Mouse (Mus musculus) midbrain, embryonic 11.5 days (tissue): Measurements from ENCODE around the gene Rnase9. TPM values are rescaled to one million over a fixed set of nuclear protein-coding genes. Genes with fewer than 3 reads are reported as not detected.
A peak's percentile ranks its signal among the peaks of the same experiment; 100 is the strongest.

Experiments
- ATAC-seq: fragments of 200-750 bp; cut with Nextera tagmentation; 2 replicates; pipeline ENCODE4 v1.8.0; 2017; ENCODE audit warnings: moderate TSS enrichment, moderate library complexity; ENCODE audit not compliant: low FRiP score
- DNase-seq: peaks from one replicate; pipeline ENCODE4 v3.0.0; 2015; ENCODE audit warnings: low spot score; ENCODE audit errors: missing footprints
- H3K27ac ChIP-seq: fragments of 300-500 bp; sonication (generic); 2 replicates; pipeline ENCODE4 v1.5.1; 2014; ENCODE audit warnings: low read depth, low read length
- H3K27me3 ChIP-seq: fragments of 300-500 bp; sonication (generic); 2 replicates; pipeline ENCODE4 v1.6.1; 2014; ENCODE audit warnings: mild to moderate bottlenecking, low read length, moderate library complexity, mixed read lengths; ENCODE audit not compliant: control insufficient read depth, insufficient read depth
- H3K36me3 ChIP-seq: fragments of 300-500 bp; sonication (generic); 2 replicates; pipeline ENCODE4 v1.6.1; 2014; ENCODE audit warnings: mild to moderate bottlenecking, low read length, moderate library complexity, mixed read lengths; ENCODE audit not compliant: control insufficient read depth, insufficient read depth
- H3K4me1 ChIP-seq: fragments of 300-500 bp; sonication (generic); 2 replicates; pipeline ENCODE4 v1.6.1; 2014; ENCODE audit warnings: low read length; ENCODE audit not compliant: control insufficient read depth, insufficient read depth
- H3K4me2 ChIP-seq: fragments of 300-500 bp; sonication (generic); 2 replicates; pipeline ENCODE4 v1.6.1; 2014; ENCODE audit warnings: mild to moderate bottlenecking, moderate library complexity
- H3K4me3 ChIP-seq: fragments of 300-500 bp; sonication (generic); 2 replicates; pipeline ENCODE4 v1.5.1; 2014; ENCODE audit warnings: low read depth, low read length
- H3K9ac ChIP-seq: fragments of 300-500 bp; sonication (generic); 2 replicates; pipeline ENCODE4 v1.6.1; 2014; ENCODE audit warnings: low read length
- H3K9me3 ChIP-seq: fragments of 300-500 bp; sonication (generic); 2 replicates; pipeline ENCODE4 v1.6.1; 2016; ENCODE audit warnings: low read length; ENCODE audit not compliant: control insufficient read depth
- WGBS: fragments of 180-500 bp; shearing (Covaris S2); extraction: QIAGEN DNeasy Blood & Tissue Kit; methylation state at CpG from one replicate; pipeline ENCODE4 v1.1.7; 2014; 5-methylcytosine and 5-hydroxymethylcytosine counted together
- polyA plus RNA-seq: library from polyadenylated mRNA; unstranded; fragments of >200 nt; fragmentation: Nextera tagmentation; extraction: Ambion mirVana; gene quantifications from 2 replicates; pipeline ENCODE4 v1.2.1, GENCODE M21; 2014

Gene Rnase9
- polyA plus RNA-seq, 1 experiment from 2014 or later: not detected

- Histone ChIP-seq H3K36me3 (no peaks in the 10 kb centered on the region), H3K4me3 (no peak overlapping the region), H3K9ac (no peak overlapping the region; the same call in 1 of the 2 replicates), H3K4me2 (0 out of 2 replicates have a peak overlapping the region, but pooled peaks have one; percentile 6), H3K27ac (no peak overlapping the region), H3K27me3 (no peaks in the 10 kb centered on the region), H3K4me1 (peaks cover 8% of the 10 kb centered on the region), H3K9me3 (no peaks in the 10 kb centered on the region)
- DNase-seq (peak; percentile 88), ATAC-seq (peak; percentile 68)
- WGBS: 20% methylated on average over 13 of the region's 13 CpGs
Observed at GRCm38 (mm10) chr14:51054243-51055237, 12.9 kb upstream of the Rnase9 start.

- Histone ChIP-seq H3K36me3 (no peaks in the 10 kb centered on the region), H3K27ac (no peak overlapping the region), H3K9ac (no peak overlapping the region), H3K4me3 (no peak overlapping the region), H3K4me1 (peaks cover 8% of the 10 kb centered on the region), H3K9me3 (no peaks in the 10 kb centered on the region), H3K4me2 (no peak overlapping the region), H3K27me3 (no peaks in the 10 kb centered on the region)
- 46% methylated on average over 5 of the region's 5 CpGs for WGBS
- DNase-seq (peak; percentile 82), ATAC-seq (no peak)
Observed at GRCm38 (mm10) chr14:51053176-51053575, 11.5 kb upstream of the Rnase9 start.

GRCm38 (mm10) chr14:51051941-51052340 is 10.3 kb upstream of the Rnase9 start:
- Histone ChIP-seq H3K27me3 (no peaks in the 10 kb centered on the region), H3K27ac (no peak overlapping the region), H3K4me2 (no peak overlapping the region), H3K9ac (no peak overlapping the region), H3K4me1 (peaks cover 8% of the 10 kb centered on the region), H3K36me3 (no peaks in the 10 kb centered on the region), H3K4me3 (no peak overlapping the region), H3K9me3 (no peaks in the 10 kb centered on the region)
- ATAC-seq (no peak), DNase-seq (peak; percentile 75)
- 69% methylated on average over 5 of the region's 5 CpGs for WGBS

GRCm38 (mm10) chr14:51050063-51050462 is 8.4 kb upstream of the Rnase9 start, which contains the start of gene Rnase11:
Rnase11 (minus strand) TSS chr14:51050163.
- H3K9ac ChIP-seq: no peak within 1 kb of the TSS
- 94% methylated on average over 2 of the region's 2 CpGs for WGBS

GRCm38 (mm10) chr14:51047846-51048245 is 6.2 kb upstream of the Rnase9 start:
- Histone ChIP-seq H3K4me1 (no peaks in the 10 kb centered on the region), H3K27ac (no peak overlapping the region), H3K36me3 (no peaks in the 10 kb centered on the region), H3K9ac (no peak overlapping the region), H3K9me3 (no peaks in the 10 kb centered on the region), H3K4me3 (no peak overlapping the region), H3K4me2 (no peak overlapping the region), H3K27me3 (no peaks in the 10 kb centered on the region)
- DNase-seq: no peak
- ATAC-seq: no peak
- WGBS: 73% methylated on average over 5 of the region's 5 CpGs

More at GRCm38 (mm10) chr14:51050063-51050462, 8.4 kb upstream of the Rnase9 start, which contains the start of gene Rnase11:
- no peak within 1 kb of the TSS for H3K27ac ChIP-seq
- peaks cover 8% of the 10 kb centered on the region for H3K4me1 ChIP-seq
- H3K27me3 ChIP-seq: no peaks in the 10 kb centered on the region
- H3K9me3 ChIP-seq: no peaks in the 10 kb centered on the region
- H3K36me3 ChIP-seq: no peaks in the 10 kb centered on the region
- ATAC-seq: no peak
- H3K4me2 ChIP-seq: no peak within 1 kb of the TSS
- DNase-seq: no peak
- no peak within 1 kb of the TSS for H3K4me3 ChIP-seq

GRCm38 (mm10) chr14:51036214-51036613 is 5.5 kb downstream of the Rnase9 start:
- no peak overlapping the region for H3K9ac ChIP-seq
- DNase-seq (peak; percentile 45), ATAC-seq (no peak)
- no peak overlapping the region for H3K4me2 ChIP-seq
- no peak overlapping the region for H3K4me3 ChIP-seq
- H3K4me1 ChIP-seq: no peaks in the 10 kb centered on the region
- WGBS: 67% methylated on average over 4 of the region's 4 CpGs
- H3K36me3 ChIP-seq: no peaks in the 10 kb centered on the region
- no peak overlapping the region for H3K27ac ChIP-seq
- no peaks in the 10 kb centered on the region for H3K27me3 ChIP-seq
- H3K9me3 ChIP-seq: no peaks in the 10 kb centered on the region

GRCm38 (mm10) chr14:51035206-51035605 is 6.5 kb downstream of the Rnase9 start:
- H3K4me1 ChIP-seq: no peaks in the 10 kb centered on the region
- 32% methylated on average over 1 of the region's 1 CpGs for WGBS
- no peak for ATAC-seq

GRCm38 (mm10) chr14:51027387-51028155 is 14.1 kb downstream of the Rnase9 start:
- Histone ChIP-seq H3K27ac (no peak overlapping the region), H3K9ac (no peak overlapping the region), H3K4me2 (no peak overlapping the region), H3K4me3 (no peak overlapping the region), H3K4me1 (no peaks in the 10 kb centered on the region), H3K36me3 (no peaks in the 10 kb centered on the region), H3K27me3 (no peaks in the 10 kb centered on the region), H3K9me3 (no peaks in the 10 kb centered on the region)
- DNase-seq (no peak), ATAC-seq (0 out of 2 replicates have a peak, but pooled peaks have one; percentile 46)
- 58% methylated on average over 3 of the region's 3 CpGs for WGBS

More at GRCm38 (mm10) chr14:51035206-51035605, 6.5 kb downstream of the Rnase9 start:
- Histone ChIP-seq H3K36me3 (no peaks in the 10 kb centered on the region), H3K9me3 (no peaks in the 10 kb centered on the region), H3K4me2 (no peak overlapping the region), H3K9ac (no peak overlapping the region), H3K4me3 (no peak overlapping the region), H3K27ac (no peak overlapping the region), H3K27me3 (no peaks in the 10 kb centered on the region)
- DNase-seq: peak; percentile 51
